Mouse (Mus musculus) heart, adult 9 months (tissue): Measurements from ENCODE around the gene Arhgef3.
A peak's percentile ranks its signal among the peaks of the same experiment; 100 is the strongest.

ENCODE experiments used
- DNase-seq, 2 experiments: peaks; one replicate each; pipeline ENCODE4 v3.0.0; 2022; ENCODE audit warnings: low spot score in 2 of 2

Gene Arhgef3

GRCm38 (mm10) chr14:27115275-27115660, 569 bp downstream of the Arhgef3 start:
- DNase-seq: peak; percentile 51 to 57

- DNase-seq: no peak
Observed at GRCm38 (mm10) chr14:27115991-27116390, 1.3 kb downstream of the Arhgef3 start.

- no peak for DNase-seq
Observed at GRCm38 (mm10) chr14:27116577-27117165, 2.0 kb downstream of the Arhgef3 start.

- no peak for DNase-seq
Observed at GRCm38 (mm10) chr14:27118546-27118945, 3.8 kb downstream of the Arhgef3 start.

GRCm38 (mm10) chr14:27122646-27123045, 7.9 kb downstream of the Arhgef3 start:
- no peak for DNase-seq

- DNase-seq: peak; percentile 68 to 78
Observed at GRCm38 (mm10) chr14:27123543-27123942, 8.8 kb downstream of the Arhgef3 start.

DNA sequence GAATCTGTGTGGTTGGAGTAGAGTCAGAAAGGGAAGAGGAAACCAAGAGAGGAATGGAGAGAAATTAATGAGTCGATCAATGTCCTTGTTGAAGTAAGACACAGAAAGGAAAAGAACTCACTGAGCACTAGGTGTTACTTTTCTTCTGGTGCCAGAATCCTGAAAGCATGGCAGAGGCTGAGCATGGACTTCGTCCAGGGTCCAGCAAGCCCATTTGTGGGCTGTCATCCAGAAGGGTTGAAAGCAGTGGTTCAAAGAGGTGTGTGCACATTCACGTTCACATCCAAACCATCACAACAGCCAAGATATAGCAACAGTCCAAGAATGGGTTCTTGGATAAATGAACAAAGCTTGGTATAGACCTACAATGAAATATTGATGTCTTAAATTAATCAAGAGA, 15.3 kb downstream of the Arhgef3 start:
- no peak for DNase-seq

GRCm38 (mm10) chr14:27130676-27131075, 16.0 kb downstream of the Arhgef3 start:
- no peak for DNase-seq

GRCm38 (mm10) chr14:27131521-27131920, 16.8 kb downstream of the Arhgef3 start:
- no peak for DNase-seq

GRCm38 (mm10) chr14:27138891-27139290, 24.2 kb downstream of the Arhgef3 start:
- no peak for DNase-seq

GRCm38 (mm10) chr14:27139968-27140367, 25.3 kb downstream of the Arhgef3 start:
- DNase-seq: no peak

DNA sequence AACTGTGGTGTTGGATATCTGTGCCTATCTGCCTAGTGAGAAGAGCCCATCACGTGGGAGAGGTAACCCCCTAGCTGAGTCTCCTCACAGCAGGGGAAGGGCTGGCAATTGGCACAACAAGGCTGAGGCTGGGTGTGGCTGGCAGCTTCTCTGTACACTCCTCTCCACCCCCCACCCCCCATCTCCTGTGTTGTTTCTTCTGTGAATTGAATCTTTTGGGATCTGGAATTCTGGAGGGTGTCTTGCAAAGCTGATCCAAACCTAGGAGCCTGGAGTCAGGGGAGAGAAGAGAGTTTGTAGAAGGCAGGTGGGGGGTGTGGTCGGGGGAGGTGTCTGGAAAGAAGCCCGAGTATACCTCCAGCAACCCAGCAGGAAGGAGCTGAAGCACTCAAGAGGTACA, 26.8 kb downstream of the Arhgef3 start:
- DNase-seq: no peak

DNA sequence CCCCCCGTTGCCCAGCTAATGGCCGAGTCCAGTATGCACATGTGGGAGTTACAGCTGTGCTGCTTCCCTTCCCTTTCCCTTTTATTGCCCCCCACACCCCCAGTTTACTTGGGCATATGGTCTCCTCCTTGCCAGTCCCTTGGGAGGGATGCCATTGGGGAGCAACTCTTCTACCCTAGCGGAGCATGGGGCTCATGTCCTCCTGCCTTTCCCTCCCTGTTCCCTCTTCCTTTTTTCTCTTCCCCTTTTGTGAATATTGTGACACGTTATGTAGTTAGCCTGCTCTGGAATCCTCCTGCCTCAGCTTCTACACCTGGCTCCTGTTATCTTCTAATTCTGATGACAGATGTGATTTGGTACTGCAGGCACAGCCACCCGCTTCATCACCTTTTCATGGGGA, 28.0 kb downstream of the Arhgef3 start:
- DNase-seq: no peak

GRCm38 (mm10) chr14:27145171-27146045, 30.7 kb downstream of the Arhgef3 start:
- peak; percentile 56 for DNase-seq

GRCm38 (mm10) chr14:27147726-27148125, 33.0 kb downstream of the Arhgef3 start:
- DNase-seq: peak in 1 of 2 experiments; percentile 33

GRCm38 (mm10) chr14:27149401-27149800, 34.7 kb downstream of the Arhgef3 start:
- DNase-seq: no peak

DNA sequence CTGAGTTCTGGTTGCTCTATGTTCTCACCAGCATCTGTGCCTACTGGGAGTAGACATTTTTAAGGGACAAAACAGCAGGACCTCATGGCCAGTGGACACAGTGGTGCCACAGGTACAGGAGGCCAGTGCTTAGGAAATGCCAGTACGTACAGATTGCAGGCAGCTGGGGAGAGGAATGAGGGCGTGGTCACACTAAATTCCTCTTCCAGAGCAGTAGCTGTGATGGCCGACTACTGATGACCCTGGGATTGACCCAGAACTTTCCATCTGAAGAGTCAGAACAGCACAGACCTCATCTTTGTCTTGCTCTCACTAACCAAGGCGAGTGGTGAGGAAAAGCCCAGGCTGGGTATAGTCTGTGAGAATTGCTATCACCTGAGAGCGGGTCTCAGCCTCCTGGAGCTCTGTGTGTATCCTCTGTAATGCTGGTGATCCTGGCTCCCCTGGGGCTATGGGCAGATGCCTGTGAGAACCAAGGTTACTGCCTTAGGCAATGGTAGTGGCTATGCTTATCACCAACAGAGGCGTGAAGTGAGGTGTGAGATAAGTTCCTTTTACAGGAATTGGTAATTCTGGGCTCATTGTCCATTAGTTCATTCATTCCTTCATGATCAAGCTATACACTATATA, 35.4 kb downstream of the Arhgef3 start:
- no peak for DNase-seq

DNA sequence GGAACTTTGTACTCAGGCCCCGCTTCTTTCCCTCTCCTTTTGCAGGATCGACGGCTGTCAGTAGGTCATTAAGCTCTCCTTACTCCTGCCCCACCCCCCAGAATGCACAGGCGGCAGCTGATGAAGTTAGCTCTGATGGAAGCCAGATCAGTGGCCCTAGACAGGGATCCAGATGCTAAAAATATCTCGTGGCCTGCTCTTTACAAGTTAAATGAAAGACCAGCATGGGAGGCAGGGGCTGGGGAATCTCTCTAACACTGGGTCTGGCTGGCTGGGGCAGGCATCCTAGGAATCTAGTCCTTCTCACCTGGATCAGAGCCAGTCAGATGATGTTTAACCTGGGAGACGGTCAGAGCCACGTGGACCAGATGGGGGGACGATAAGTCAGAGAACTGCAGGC, 36.7 kb downstream of the Arhgef3 start:
- DNase-seq: peak; percentile 61 to 71

DNA sequence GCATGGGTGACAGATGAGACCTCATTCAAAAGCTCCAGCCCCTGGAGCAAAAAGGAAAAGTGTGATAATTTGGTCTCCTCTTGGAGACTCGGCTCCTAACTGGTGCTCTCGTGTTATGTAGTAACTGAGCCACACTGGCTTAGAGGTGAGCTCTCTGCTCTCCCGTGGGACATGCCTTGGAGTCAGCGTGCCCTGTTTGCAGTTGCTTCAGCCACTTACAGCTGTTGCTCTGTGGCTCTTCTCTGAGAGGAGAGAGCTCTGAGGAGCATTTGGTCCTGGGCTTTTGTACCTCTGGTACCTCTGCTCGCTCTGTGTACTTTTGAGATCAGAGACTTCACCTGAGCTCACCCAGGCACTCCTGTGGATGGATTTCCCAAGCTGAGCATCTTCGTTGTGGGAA, 40.4 kb downstream of the Arhgef3 start:
- no peak for DNase-seq

DNA sequence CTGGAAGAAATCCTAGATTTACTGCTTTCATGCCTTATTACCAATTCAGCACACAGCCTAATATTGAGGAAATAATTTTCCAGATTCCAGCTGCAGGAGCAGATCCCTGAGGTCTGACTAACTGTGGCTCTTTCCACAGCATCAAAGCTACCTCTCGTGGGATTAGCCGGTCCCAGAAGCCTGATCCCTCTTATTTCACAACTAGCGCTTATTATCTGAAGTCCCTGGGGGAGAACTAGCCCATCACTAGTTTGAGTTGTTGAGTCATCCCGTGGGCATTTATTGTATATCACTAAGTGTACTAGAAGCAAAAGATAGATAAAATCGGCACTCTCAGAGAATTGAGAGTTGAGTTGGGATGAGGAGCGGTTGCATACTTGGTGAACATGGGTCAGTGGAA, 41.3 kb downstream of the Arhgef3 start:
- no peak for DNase-seq

DNA sequence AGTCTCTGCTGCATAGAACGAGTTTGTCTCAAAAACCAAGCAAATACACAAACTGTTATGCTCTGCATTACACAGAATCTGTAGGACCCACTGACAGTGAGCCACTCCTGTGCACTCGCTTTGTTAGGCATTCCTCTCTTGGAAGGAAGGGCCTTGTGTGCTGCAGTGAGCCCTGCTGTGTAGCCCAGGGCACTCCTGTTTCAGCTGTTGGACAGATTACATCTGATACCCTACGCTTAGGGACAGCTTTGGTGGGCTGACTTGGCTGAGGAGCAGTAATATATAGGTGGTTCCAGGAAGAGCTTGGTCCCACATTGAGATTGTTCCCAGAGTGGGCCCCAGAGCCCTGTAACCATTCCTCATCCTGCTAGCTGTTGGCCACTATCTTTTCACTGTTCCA, 43.4 kb downstream of the Arhgef3 start:
- no peak for DNase-seq

DNA sequence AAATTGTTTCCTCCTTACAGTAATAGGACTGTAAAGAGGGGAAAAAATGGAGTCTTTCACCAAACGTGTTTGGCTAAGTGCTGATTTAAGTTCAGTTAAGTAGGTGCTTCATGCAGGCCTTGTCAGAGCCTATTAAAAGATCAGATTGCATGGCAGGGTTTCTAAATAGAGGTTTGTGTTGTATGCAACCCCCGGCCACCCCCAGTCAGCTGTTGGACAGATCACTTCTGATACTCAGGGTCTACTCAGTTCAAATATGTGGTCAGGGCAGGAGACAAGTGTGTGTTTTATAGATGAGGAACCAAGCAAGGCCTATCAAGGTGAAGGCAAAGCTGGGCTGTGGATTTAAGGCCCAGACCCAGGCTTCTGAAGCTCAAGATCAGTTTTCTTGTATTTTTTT, 44.1 kb downstream of the Arhgef3 start:
- no peak for DNase-seq

- DNase-seq: no peak
Observed at GRCm38 (mm10) chr14:27160762-27161161, 46.1 kb downstream of the Arhgef3 start.
